Mouse (Mus musculus): Measurements from ENCODE around the gene Sugp1. TPM values are rescaled to one million over a fixed set of nuclear protein-coding genes. Genes with fewer than 3 reads are reported as not detected.
"Not testable (repeated sequence)": the region's sequence is repeated elsewhere in the genome, so short reads cannot be mapped to it uniquely, and the experiment has no call there.

Sugp1 gene
- polyA plus RNA-seq, 1 experiment from 2014 or later: 35.3 TPM

DNA sequence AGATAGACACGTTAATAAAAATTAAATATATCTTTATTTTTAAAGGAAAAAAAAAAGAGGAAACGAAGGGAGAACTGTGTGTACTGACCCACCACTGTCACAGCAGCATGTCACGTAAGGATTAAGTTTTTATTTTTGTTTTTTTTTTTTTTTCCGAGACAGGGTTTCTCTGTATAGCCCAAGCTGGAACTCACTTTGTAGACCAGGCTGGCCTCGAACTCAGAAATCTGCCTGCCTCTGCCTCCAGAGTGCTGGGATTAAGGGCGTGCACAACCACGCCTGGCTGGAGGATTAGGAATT lies 40.8 kb upstream of the Sugp1 start:
- not testable (repeated sequence) for H3K4me3 ChIP-seq (ENCODE audit: low read depth, low read length); H3K4me2 ChIP-seq; DNase-seq (ENCODE audit: low spot score, missing footprints); H3K4me1 ChIP-seq (ENCODE audit: control insufficient read depth, insufficient read depth, low read length); H3K36me3 ChIP-seq (ENCODE audit: control insufficient read depth, insufficient read depth, low read length); ATAC-seq (ENCODE audit: low FRiP score); H3K27me3 ChIP-seq (ENCODE audit: control insufficient read depth, insufficient read depth, low read length); H3K9ac ChIP-seq (ENCODE audit: low read length); H3K27ac ChIP-seq (ENCODE audit: low read depth, low read length); H3K9me3 ChIP-seq (ENCODE audit: control insufficient read depth, low read length)
- 47% methylated on average over 7 of the region's 7 CpGs for whole genome bisulfite sequencing

DNA sequence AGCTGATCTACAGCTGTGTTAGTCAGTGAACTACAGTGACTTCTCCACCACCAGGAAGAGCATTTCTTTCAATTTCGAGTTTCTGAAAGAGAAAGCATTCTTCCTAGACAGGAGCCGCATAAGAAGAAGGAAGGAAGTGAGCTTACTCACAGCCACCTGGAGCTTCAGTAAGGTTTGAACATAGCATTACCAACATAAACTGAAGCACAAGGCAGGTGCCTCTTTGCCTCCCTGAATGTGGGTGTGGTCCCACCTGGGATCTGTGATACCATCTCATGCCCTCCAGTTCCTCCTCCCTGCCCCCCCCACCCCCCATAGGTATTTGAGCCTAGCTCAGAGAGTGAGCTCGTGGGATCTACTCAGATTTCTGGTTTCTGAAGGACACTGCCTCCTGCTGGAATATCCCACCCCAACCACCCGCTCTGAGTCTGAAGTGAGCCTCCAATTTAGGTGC lies 39.4 kb upstream of the Sugp1 start:
- Histone ChIP-seq H3K9ac (ENCODE audit: low read length) (no peak overlapping the region), H3K27me3 (ENCODE audit: control insufficient read depth, insufficient read depth, low read length) (no peaks in the 10 kb centered on the region), H3K36me3 (ENCODE audit: control insufficient read depth, insufficient read depth, low read length) (no peaks in the 10 kb centered on the region), H3K4me3 (ENCODE audit: low read depth, low read length) (no peak overlapping the region), H3K4me1 (ENCODE audit: control insufficient read depth, insufficient read depth, low read length) (0 out of 2 replicates have a peak, but pooled peaks cover 3% of the 10 kb centered on the region), H3K4me2 (no peak overlapping the region), H3K9me3 (ENCODE audit: control insufficient read depth, low read length) (no peaks in the 10 kb centered on the region), H3K27ac (ENCODE audit: low read depth, low read length) (no peak overlapping the region)
- WGBS: 63% methylated on average over 4 of the region's 4 CpGs
- no peak for DNase-seq (ENCODE audit: low spot score, missing footprints)
- no peak for ATAC-seq (ENCODE audit: low FRiP score)

DNA sequence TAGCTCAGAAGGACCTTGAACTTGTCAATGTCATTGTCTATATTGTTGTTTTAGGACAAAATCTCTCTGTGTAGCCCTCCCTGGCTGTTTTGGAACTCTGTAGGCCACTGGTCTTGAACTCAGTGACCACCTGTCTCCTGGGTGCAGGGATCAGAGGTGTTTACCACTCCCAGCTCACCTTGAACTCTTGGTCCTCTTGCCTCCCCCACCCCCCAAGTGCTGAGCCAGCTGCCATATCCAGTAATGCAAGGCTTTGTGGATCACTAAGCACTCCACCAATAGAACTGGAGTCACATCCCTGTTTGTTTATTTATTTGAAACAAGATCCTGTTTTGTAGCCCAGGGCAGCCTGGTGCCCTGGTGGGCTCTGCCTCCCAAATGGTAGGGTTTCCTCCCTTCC lies 38.3 kb upstream of the Sugp1 start:
- Histone ChIP-seq H3K4me2 (no peak overlapping the region), H3K4me1 (ENCODE audit: control insufficient read depth, insufficient read depth, low read length) (0 out of 2 replicates have a peak, but pooled peaks cover 3% of the 10 kb centered on the region), H3K4me3 (ENCODE audit: low read depth, low read length) (no peak overlapping the region), H3K27ac (ENCODE audit: low read depth, low read length) (no peak overlapping the region), H3K36me3 (ENCODE audit: control insufficient read depth, insufficient read depth, low read length) (no peaks in the 10 kb centered on the region), H3K9me3 (ENCODE audit: control insufficient read depth, low read length) (no peaks in the 10 kb centered on the region), H3K9ac (ENCODE audit: low read length) (no peak overlapping the region), H3K27me3 (ENCODE audit: control insufficient read depth, insufficient read depth, low read length) (no peaks in the 10 kb centered on the region)
- DNase-seq (ENCODE audit: low spot score, missing footprints): no peak
- ATAC-seq (ENCODE audit: low FRiP score): no peak

- DNase-seq (ENCODE audit: low spot score, missing footprints) (no peak), ATAC-seq (ENCODE audit: low FRiP score) (no peak)
- Histone ChIP-seq H3K27ac (ENCODE audit: low read depth, low read length) (no peak overlapping the region), H3K4me3 (ENCODE audit: low read depth, low read length) (no peak overlapping the region), H3K27me3 (ENCODE audit: control insufficient read depth, insufficient read depth, low read length) (no peaks in the 10 kb centered on the region), H3K36me3 (ENCODE audit: control insufficient read depth, insufficient read depth, low read length) (no peaks in the 10 kb centered on the region), H3K4me1 (ENCODE audit: control insufficient read depth, insufficient read depth, low read length) (0 out of 2 replicates have a peak, but pooled peaks cover 3% of the 10 kb centered on the region), H3K9ac (ENCODE audit: low read length) (no peak overlapping the region), H3K4me2 (no peak overlapping the region), H3K9me3 (ENCODE audit: control insufficient read depth, low read length) (no peaks in the 10 kb centered on the region)
- 49% methylated on average over 2 of the region's 2 CpGs for WGBS
Observed at GRCm38 (mm10) chr8:70005178-70005577, 37.4 kb upstream of the Sugp1 start.

- not testable (repeated sequence) for H3K4me1 ChIP-seq (ENCODE audit: control insufficient read depth, insufficient read depth, low read length); H3K4me2 ChIP-seq; H3K36me3 ChIP-seq (ENCODE audit: control insufficient read depth, insufficient read depth, low read length); H3K27me3 ChIP-seq (ENCODE audit: control insufficient read depth, insufficient read depth, low read length); H3K4me3 ChIP-seq (ENCODE audit: low read depth, low read length); DNase-seq (ENCODE audit: low spot score, missing footprints); H3K9ac ChIP-seq (ENCODE audit: low read length); H3K27ac ChIP-seq (ENCODE audit: low read depth, low read length); ATAC-seq (ENCODE audit: low FRiP score); H3K9me3 ChIP-seq (ENCODE audit: control insufficient read depth, low read length)
- 91% methylated on average over 14 of the region's 14 CpGs for WGBS
Observed at GRCm38 (mm10) chr8:70010796-70011195, 31.8 kb upstream of the Sugp1 start.

DNA sequence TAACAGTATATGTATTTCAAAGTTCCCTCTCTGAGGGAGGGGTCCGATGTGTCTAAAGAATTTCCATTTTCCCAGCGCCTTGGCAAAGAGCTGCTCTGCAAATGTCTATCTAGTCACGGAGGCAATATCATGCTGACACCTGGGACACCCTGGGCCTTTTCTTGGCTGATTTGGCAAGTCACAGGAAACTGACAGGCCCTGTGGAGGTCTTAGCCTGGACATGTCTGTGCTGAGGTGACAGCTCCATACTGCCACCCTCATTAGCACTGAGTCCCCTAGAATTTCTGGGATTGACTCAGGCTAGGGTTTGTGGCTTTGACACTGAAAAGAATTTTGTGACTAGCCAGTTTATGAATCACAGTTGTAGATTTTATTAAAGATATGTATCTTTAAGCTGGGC lies 30.3 kb upstream of the Sugp1 start:
- H3K27me3 ChIP-seq (ENCODE audit: control insufficient read depth, insufficient read depth, low read length): no peaks in the 10 kb centered on the region
- H3K9ac ChIP-seq (ENCODE audit: low read length): no peak overlapping the region
- no peaks in the 10 kb centered on the region for H3K9me3 ChIP-seq (ENCODE audit: control insufficient read depth, low read length)
- H3K4me3 ChIP-seq (ENCODE audit: low read depth, low read length): no peak overlapping the region
- peaks cover 6% of the 10 kb centered on the region; the same call in 1 of the 2 replicates for H3K36me3 ChIP-seq (ENCODE audit: control insufficient read depth, insufficient read depth, low read length)
- DNase-seq (ENCODE audit: low spot score, missing footprints) (no peak), ATAC-seq (ENCODE audit: low FRiP score) (no peak)
- H3K27ac ChIP-seq (ENCODE audit: low read depth, low read length): no peak overlapping the region
- no peak overlapping the region for H3K4me2 ChIP-seq
- no peaks in the 10 kb centered on the region for H3K4me1 ChIP-seq (ENCODE audit: control insufficient read depth, insufficient read depth, low read length)
- 77% methylated on average over 3 of the region's 3 CpGs for WGBS

GRCm38 (mm10) chr8:70012763-70013162 lies 29.9 kb upstream of the Sugp1 start:
- H3K27me3 ChIP-seq (ENCODE audit: control insufficient read depth, insufficient read depth, low read length): no peaks in the 10 kb centered on the region
- no peaks in the 10 kb centered on the region for H3K4me1 ChIP-seq (ENCODE audit: control insufficient read depth, insufficient read depth, low read length)
- no peak for ATAC-seq (ENCODE audit: low FRiP score)
- H3K9ac ChIP-seq (ENCODE audit: low read length): no peak overlapping the region
- peaks cover 9% of the 10 kb centered on the region; the same call in 1 of the 2 replicates for H3K36me3 ChIP-seq (ENCODE audit: control insufficient read depth, insufficient read depth, low read length)
- H3K4me3 ChIP-seq (ENCODE audit: low read depth, low read length): no peak overlapping the region
- WGBS: 95% methylated on average over 1 of the region's 1 CpGs
- no peak overlapping the region for H3K4me2 ChIP-seq
- no peak for DNase-seq (ENCODE audit: low spot score, missing footprints)
- no peaks in the 10 kb centered on the region for H3K9me3 ChIP-seq (ENCODE audit: control insufficient read depth, low read length)
- no peak overlapping the region for H3K27ac ChIP-seq (ENCODE audit: low read depth, low read length)

DNA sequence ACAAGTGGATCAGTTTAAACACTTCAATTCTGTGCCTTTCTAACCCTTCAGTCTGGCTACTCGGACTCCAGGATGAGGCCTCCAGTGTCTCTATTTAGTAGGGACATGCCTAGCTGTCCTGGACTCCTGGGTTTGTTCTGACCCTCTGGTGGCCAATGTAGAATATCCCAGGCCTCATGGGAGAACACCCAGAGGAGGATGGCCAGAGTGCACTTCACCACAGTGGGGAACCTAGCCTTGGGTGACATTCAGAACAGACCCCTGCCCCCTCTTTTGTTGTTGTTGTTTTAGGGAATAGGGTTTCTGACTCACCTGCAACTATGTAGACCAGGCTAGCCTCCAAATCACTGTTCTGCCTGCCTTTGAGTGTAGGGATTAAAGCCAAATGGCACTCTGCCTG lies 27.6 kb upstream of the Sugp1 start:
- H3K9me3 ChIP-seq (ENCODE audit: control insufficient read depth, low read length): no peaks in the 10 kb centered on the region
- H3K4me3 ChIP-seq (ENCODE audit: low read depth, low read length): no peak overlapping the region
- H3K27me3 ChIP-seq (ENCODE audit: control insufficient read depth, insufficient read depth, low read length): no peaks in the 10 kb centered on the region
- H3K36me3 ChIP-seq (ENCODE audit: control insufficient read depth, insufficient read depth, low read length): peaks cover 18% of the 10 kb centered on the region; the same call in 1 of the 2 replicates
- no peak overlapping the region for H3K9ac ChIP-seq (ENCODE audit: low read length)
- DNase-seq (ENCODE audit: low spot score, missing footprints) (no peak), ATAC-seq (ENCODE audit: low FRiP score) (no peak)
- 73% methylated on average over 1 of the region's 1 CpGs for WGBS
- no peak overlapping the region for H3K4me2 ChIP-seq
- no peaks in the 10 kb centered on the region for H3K4me1 ChIP-seq (ENCODE audit: control insufficient read depth, insufficient read depth, low read length)
- no peak overlapping the region for H3K27ac ChIP-seq (ENCODE audit: low read depth, low read length)

DNA sequence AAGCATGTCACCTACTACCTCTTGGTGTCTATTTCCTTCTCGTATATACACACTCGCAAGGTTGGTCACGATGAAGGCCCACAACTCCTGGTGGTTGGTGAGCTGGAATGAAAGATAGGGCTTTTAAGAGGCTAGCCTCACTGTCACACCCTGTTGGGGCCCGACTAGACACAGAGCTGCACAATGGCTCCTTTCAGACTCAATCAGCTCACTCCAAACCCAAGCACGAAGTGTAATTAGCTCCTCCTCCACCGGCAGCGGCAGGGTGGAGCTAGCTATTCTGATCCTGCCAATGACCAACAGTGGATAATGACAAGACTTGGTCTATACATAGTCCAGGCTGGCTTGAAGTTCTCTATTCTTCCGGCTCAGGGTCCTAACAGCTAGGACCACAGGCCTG lies 19.0 kb upstream of the Sugp1 start:
- WGBS: 88% methylated on average over 8 of the region's 8 CpGs
- no peaks in the 10 kb centered on the region for H3K9me3 ChIP-seq (ENCODE audit: control insufficient read depth, low read length)
- peak; percentile 71 for DNase-seq (ENCODE audit: low spot score, missing footprints)
- no peaks in the 10 kb centered on the region for H3K27me3 ChIP-seq (ENCODE audit: control insufficient read depth, insufficient read depth, low read length)
- H3K36me3 ChIP-seq (ENCODE audit: control insufficient read depth, insufficient read depth, low read length): peaks cover 67% of the 10 kb centered on the region
- no peak overlapping the region for H3K4me3 ChIP-seq (ENCODE audit: low read depth, low read length)
- H3K27ac ChIP-seq (ENCODE audit: low read depth, low read length): no peak overlapping the region
- no peaks in the 10 kb centered on the region for H3K4me1 ChIP-seq (ENCODE audit: control insufficient read depth, insufficient read depth, low read length)
- H3K4me2 ChIP-seq: no peak overlapping the region
- no peak overlapping the region for H3K9ac ChIP-seq (ENCODE audit: low read length)
- no peak for ATAC-seq (ENCODE audit: low FRiP score)

DNA sequence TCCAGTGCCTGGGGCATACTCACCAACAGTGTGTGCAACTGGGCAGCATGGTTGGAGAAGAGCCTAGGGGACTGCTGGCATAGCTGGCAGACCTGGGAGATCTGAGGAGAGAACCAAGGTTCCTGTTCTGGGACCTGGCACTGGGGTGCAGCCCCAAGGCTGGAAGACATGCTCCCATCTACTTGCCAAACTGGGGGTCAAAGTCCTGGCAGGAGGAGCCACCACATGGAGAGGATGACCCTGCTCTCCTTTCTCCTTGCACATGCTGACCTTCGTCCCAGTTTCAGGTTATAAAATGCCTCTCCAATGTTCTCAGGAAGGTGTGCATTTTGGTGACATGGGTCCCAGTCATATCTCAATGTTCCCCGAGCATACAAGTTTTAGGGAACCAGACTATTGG lies 16.5 kb upstream of the Sugp1 start:
- 88% methylated on average over 2 of the region's 2 CpGs for WGBS
- Histone ChIP-seq H3K27me3 (ENCODE audit: control insufficient read depth, insufficient read depth, low read length) (no peaks in the 10 kb centered on the region), H3K27ac (ENCODE audit: low read depth, low read length) (no peak overlapping the region), H3K4me2 (no peak overlapping the region), H3K4me3 (ENCODE audit: low read depth, low read length) (no peak overlapping the region), H3K9ac (ENCODE audit: low read length) (no peak overlapping the region), H3K4me1 (ENCODE audit: control insufficient read depth, insufficient read depth, low read length) (no peaks in the 10 kb centered on the region), H3K36me3 (ENCODE audit: control insufficient read depth, insufficient read depth, low read length) (peaks cover 58% of the 10 kb centered on the region), H3K9me3 (ENCODE audit: control insufficient read depth, low read length) (no peaks in the 10 kb centered on the region)
- DNase-seq (ENCODE audit: low spot score, missing footprints): no peak
- no peak for ATAC-seq (ENCODE audit: low FRiP score)
